Mouse (Mus musculus) frontal cortex, postnatal 14 days (tissue): ENCODE results near the gene 4930412O13Rik.

ENCODE experiments used
- DNase-seq, 2 experiments: peaks; one replicate each; pipeline ENCODE4 v3.0.0; 2022; ENCODE audit warnings: low spot score in 2 of 2

Gene 4930412O13Rik

GRCm38 (mm10) chr2:9881051-9881591 lies at the start of gene 4930412O13Rik:
TSS of gene 4930412O13Rik (plus strand) at chr2:9881252.
- DNase-seq: no peak

GRCm38 (mm10) chr2:9833712-9834111 lies 47.3 kb upstream of the 4930412O13Rik start:
- DNase-seq: no peak

- no peak for DNase-seq
These were observed 45.9 kb upstream of the 4930412O13Rik start for GRCm38 (mm10) chr2:9835195-9835594.

GRCm38 (mm10) chr2:9852851-9853576 lies 28.0 kb upstream of the 4930412O13Rik start:
- DNase-seq: no peak

GRCm38 (mm10) chr2:9855861-9856260 lies 25.2 kb upstream of the 4930412O13Rik start:
- DNase-seq: no peak

- no peak for DNase-seq
These were observed 20.4 kb upstream of the 4930412O13Rik start for GRCm38 (mm10) chr2:9860698-9861097.

GRCm38 (mm10) chr2:9867092-9867825 lies 13.8 kb upstream of the 4930412O13Rik start:
- no peak for DNase-seq

GRCm38 (mm10) chr2:9871141-9871716 lies 9.8 kb upstream of the 4930412O13Rik start:
- DNase-seq: no peak

GRCm38 (mm10) chr2:9871798-9872197 lies 9.3 kb upstream of the 4930412O13Rik start:
- no peak for DNase-seq

- DNase-seq: no peak
These were observed 8.4 kb upstream of the 4930412O13Rik start for GRCm38 (mm10) chr2:9872682-9873081.

GRCm38 (mm10) chr2:9873757-9874156 lies 7.3 kb upstream of the 4930412O13Rik start:
- no peak for DNase-seq

GRCm38 (mm10) chr2:9874467-9875219 lies 6.4 kb upstream of the 4930412O13Rik start:
- no peak for DNase-seq

- no peak for DNase-seq
These were observed 5.8 kb upstream of the 4930412O13Rik start for GRCm38 (mm10) chr2:9875220-9875619.

GRCm38 (mm10) chr2:9875676-9876357 lies 5.2 kb upstream of the 4930412O13Rik start:
- DNase-seq: no peak

GRCm38 (mm10) chr2:9876621-9877325 lies 4.3 kb upstream of the 4930412O13Rik start:
- no peak for DNase-seq

- DNase-seq: no peak
These were observed 3.7 kb upstream of the 4930412O13Rik start for GRCm38 (mm10) chr2:9877326-9877690.

GRCm38 (mm10) chr2:9877966-9878563 lies 3.0 kb upstream of the 4930412O13Rik start:
- DNase-seq: no peak

- DNase-seq: no peak
These were observed 2.4 kb upstream of the 4930412O13Rik start for GRCm38 (mm10) chr2:9878564-9879081.

GRCm38 (mm10) chr2:9879092-9879491 lies 2.0 kb upstream of the 4930412O13Rik start:
- no peak for DNase-seq

- DNase-seq: peak; percentile 40 to 64
These were observed 1.6 kb upstream of the 4930412O13Rik start for GRCm38 (mm10) chr2:9879493-9879892.
